Mouse (Mus musculus) right cerebral cortex, adult 2 months (tissue): Measurements from ENCODE around the gene Usf1.

ENCODE experiments used
- DNase-seq, 2 experiments: peaks; one replicate each; pipeline ENCODE4 v3.0.0; 2021 to 2022; ENCODE audit warnings: low spot score in 2 of 2

The Usf1 gene

GRCm38 (mm10) chr1:171410947-171411484 is at the start of gene Usf1:
Gene Usf1 (plus strand): TSS chr1:171411313.
- peak; percentile 94 to 96 for DNase-seq

DNA sequence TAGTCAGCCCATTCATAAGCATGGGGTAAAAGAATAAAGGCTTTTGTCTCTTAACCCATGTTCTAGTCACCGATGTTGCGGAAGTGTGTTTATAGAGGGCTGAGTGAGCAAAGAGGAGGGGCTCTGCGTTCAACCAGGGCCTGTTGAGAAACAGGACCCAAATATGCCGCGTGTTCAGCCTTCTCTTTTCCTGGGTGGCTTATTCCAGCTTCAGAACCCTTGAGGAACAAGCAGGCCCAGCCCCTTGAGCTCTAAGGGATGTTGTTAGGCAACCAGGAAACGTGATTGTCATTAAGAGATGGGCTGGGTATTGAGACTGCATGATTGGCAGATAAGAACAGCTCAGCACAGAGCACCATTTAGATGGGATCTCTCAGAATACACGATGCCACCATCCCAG is 45.2 kb upstream of the Usf1 start:
- DNase-seq = no peak

GRCm38 (mm10) chr1:171369845-171370556 is 41.1 kb upstream of the Usf1 start, which contains the start of gene Nectin4:
Gene Nectin4 (plus strand): TSS chr1:171370099.
- DNase-seq = no peak

GRCm38 (mm10) chr1:171372880-171373279 is 38.2 kb upstream of the Usf1 start:
- no peak for DNase-seq

DNA sequence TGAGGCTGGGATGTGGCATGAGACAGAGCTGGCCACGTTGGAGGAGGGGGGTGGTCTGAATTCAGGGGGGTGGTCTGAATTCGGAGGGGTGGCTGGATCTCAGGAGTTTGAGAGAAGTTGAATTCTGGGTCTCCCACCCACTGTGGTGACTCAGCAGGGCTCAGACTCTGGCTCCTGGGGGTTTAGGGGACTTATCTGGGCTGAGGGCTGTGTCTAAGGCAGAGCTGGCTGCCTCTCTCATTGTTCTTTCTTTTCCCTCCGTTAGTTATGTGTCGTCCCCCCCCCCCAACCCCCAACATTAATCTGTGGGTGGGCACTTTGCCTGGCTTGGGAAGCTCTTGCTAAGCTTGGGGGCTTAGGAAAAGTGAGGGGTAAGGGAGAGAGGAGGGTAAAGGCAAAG is 37.2 kb upstream of the Usf1 start:
- DNase-seq = no peak

- no peak for DNase-seq
These were observed 35.4 kb upstream of the Usf1 start for GRCm38 (mm10) chr1:171375646-171376097.

GRCm38 (mm10) chr1:171378298-171378697 is 32.8 kb upstream of the Usf1 start:
- no peak for DNase-seq

DNA sequence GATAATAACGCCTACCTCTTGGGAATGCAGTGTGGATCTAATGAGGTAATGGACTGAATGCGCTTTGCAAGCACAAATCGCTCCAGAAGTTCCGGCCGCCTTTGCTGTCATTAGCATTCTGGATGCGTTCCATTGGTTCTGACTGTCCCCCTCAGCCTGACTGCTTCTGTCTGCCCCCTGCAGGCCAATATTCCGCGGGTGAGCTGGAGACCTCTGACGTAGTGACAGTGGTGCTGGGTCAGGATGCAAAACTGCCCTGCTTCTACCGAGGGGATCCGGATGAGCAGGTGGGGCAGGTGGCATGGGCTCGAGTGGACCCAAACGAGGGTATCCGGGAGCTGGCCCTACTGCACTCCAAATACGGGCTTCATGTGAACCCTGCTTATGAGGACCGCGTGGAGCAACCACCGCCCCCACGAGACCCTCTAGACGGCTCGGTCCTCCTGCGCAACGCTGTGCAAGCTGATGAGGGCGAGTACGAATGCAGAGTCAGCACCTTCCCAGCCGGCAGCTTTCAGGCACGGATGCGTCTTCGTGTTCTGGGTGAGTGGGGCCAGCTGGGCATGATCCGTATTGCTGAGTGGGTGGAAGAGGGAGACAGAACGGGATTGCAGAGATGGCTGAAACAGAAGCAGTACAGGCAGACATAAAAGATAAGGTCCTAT is 31.0 kb upstream of the Usf1 start:
- DNase-seq = peak; percentile 72 to 78

DNA sequence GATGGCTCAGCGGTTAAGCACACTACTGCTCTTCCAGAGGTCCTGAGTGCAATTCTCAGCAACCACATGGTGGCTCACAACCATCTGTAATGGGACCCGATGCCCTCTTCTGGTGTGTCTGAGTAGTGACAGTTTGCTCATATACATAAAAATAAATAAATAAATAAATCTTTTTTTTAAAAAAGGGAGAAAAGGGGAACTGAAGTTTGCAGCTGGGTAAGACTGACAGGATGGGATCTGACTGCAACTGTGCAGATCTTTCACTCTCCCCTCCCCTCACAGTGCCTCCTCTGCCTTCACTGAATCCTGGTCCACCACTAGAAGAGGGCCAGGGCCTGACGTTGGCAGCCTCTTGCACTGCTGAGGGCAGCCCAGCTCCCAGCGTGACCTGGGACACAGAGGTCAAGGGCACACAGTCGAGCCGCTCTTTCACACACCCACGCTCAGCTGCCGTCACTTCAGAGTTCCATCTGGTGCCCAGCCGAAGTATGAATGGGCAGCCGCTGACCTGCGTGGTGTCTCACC is 29.0 kb upstream of the Usf1 start:
- DNase-seq = no peak

- DNase-seq = no peak
These were observed 26.8 kb upstream of the Usf1 start for GRCm38 (mm10) chr1:171384361-171384760.

- no peak for DNase-seq
These were observed 25.9 kb upstream of the Usf1 start for GRCm38 (mm10) chr1:171385171-171385570.

GRCm38 (mm10) chr1:171387099-171387498 is 24.0 kb upstream of the Usf1 start:
- DNase-seq = no peak

DNA sequence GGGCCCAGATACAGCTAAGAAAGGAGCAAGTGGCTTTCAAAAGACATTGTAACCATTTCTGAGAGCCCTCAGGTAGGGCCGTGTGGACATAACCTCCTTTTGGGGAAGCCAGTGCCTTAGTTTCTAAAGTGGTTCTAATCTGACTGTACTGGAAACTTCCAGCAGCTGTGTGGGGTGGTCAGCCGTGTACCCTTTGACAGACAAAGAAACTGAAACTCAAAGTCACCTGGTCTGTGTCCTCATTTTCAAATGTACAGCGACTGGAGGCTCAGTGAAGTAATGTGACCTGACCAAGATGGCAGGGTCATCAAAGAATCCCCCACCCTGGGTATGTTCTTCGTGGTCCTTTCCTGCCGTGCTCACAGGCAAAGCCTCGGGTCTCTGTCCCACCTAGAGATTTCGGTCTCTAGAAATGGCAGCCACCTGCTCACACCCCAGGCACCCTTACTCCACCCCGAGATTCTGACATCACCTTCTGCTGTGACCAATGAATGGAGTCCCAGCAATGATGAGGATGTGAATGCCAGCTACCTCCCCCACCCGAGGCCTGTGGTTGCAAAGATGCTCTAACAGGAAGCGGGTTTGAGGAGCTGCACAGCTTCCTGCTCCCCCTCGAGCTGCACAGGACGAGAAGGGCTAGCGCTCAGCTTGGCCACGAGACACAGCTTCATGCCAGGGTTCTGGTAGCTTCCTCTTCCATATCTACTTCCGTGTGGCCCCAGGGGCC is 22.6 kb upstream of the Usf1 start, which contains the start of gene Arhgap30:
TSS of gene Arhgap30 (plus strand) at position 579 of the 727 bp plus-strand sequence.
- no peak for DNase-seq

GRCm38 (mm10) chr1:171390101-171390500 is 21.0 kb upstream of the Usf1 start:
- DNase-seq = no peak

DNA sequence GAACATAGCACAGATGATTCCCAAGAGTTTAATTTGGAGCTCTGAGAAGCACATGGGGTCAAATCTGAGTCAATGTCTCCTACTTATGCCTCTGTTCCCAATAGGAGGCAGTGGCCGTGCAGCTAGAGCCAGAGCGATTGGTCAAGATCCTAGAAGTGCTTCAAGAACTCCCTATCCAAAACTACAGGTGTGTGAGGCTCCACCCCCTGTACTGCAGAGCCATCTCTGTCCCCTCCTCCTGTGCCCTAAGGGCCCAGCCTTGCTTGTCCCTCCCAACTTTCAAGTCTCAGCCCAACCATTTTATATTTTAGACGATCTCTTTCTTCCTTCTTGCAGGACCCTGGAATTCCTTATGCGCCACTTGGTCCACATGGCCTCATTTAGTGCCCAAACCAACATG is 9.3 kb upstream of the Usf1 start:
- no peak for DNase-seq

DNA sequence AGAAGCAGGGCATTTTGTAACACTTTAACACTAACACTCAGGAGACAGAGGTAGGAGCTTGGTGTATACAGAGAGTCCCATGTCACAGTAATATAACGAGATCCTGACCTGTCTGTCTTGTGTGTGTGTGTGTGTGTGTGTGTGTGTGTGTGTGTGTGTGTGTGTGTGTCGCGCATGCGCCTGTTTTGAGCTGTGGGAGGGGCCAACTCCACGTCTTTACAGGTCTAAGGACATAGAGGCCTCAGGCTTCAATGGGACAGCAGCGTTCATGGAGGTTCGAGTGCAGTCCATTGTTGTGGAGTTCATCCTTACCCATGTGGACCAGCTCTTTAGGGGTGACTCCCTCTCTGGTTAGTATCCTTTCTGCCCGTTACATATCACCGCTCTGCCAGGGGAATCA is 8.1 kb upstream of the Usf1 start:
- no peak for DNase-seq

- no peak for DNase-seq
These were observed 3.9 kb upstream of the Usf1 start for GRCm38 (mm10) chr1:171407263-171407662.

GRCm38 (mm10) chr1:171410231-171410630 is 882 bp upstream of the Usf1 start:
- DNase-seq = no peak

GRCm38 (mm10) chr1:171411492-171411941 is 404 bp downstream of the Usf1 start:
- DNase-seq = no peak

GRCm38 (mm10) chr1:171412001-171412441 is 908 bp downstream of the Usf1 start:
- DNase-seq = peak; percentile 18 to 43

GRCm38 (mm10) chr1:171412446-171412845 is 1.3 kb downstream of the Usf1 start:
- peak; percentile 24 to 26 for DNase-seq

GRCm38 (mm10) chr1:171413608-171414007 is 2.5 kb downstream of the Usf1 start:
- DNase-seq = no peak
